Mouse (Mus musculus) gonadal fat pad, adult 2 months (tissue): ENCODE measurements around the gene Bcl2l11. TPM values are rescaled to one million over a fixed set of nuclear protein-coding genes. Genes with fewer than 3 reads are reported as not detected.

Source experiments
- DNase-seq: peaks from one replicate; pipeline ENCODE4 v3.0.0-alpha.2; 2012; ENCODE audit warnings: low read depth
- polyA plus RNA-seq: library from polyadenylated mRNA; depleted of rRNA; stranded (reverse); fragments of >200 nt; gene quantifications from 2 replicates; pipeline ENCODE4 v1.2.3, GENCODE M21; 2012

Gene Bcl2l11
- polyA plus RNA-seq, 1 experiment: 15.2 TPM

GRCm38 (mm10) chr2:128139781-128140180, 13.9 kb downstream of the Bcl2l11 start:
- no peak for DNase-seq

DNA sequence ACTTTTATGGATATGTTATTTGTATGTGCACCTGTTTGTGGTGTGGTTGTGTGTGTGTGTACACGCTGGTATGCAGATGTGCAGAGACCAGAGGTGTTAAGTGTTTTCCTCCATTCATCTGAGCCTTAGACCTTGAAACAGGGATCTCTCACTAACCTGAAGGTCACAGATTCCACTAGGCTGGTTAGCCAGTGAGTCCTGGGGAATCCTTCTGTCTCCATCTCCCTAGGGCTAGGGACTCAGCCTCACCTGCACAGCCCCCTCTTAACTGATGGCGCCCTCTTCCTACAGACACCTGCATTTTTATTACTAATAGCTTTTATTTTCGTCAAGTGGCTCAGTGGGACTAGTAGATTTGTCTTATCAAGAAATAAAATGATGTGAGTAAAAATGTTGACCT, 14.3 kb downstream of the Bcl2l11 start:
- DNase-seq: no peak

- no peak for DNase-seq
Measured at GRCm38 (mm10) chr2:128143992-128144391, 18.2 kb downstream of the Bcl2l11 start.

DNA sequence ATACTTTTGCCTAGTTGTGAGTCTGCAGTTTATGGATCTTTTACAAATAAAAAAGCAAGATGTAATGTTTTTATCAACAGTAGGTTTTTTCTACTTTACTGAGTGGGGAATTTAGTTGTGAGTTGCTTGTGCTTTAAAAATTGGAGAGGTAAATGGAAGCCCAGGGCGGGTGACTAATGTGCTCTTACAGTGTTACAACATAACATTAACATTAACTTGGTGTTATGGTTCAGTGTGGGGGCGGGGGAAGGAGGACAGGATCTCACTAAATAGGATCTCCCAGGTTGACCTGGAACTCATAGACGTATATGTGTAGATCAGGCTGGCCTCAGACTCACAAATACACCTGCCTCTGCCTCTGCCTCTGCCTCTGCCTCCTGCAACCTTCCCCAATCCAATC, 19.6 kb downstream of the Bcl2l11 start:
- no peak for DNase-seq

- no peak for DNase-seq
Measured at GRCm38 (mm10) chr2:128149596-128149995, 23.8 kb downstream of the Bcl2l11 start.

GRCm38 (mm10) chr2:128152211-128152610, 26.4 kb downstream of the Bcl2l11 start:
- DNase-seq: no peak

GRCm38 (mm10) chr2:128152845-128153550, 27.2 kb downstream of the Bcl2l11 start:
- DNase-seq: no peak

GRCm38 (mm10) chr2:128153551-128153910, 27.7 kb downstream of the Bcl2l11 start:
- DNase-seq: no peak

- no peak for DNase-seq
Measured at GRCm38 (mm10) chr2:128155412-128156066, 29.7 kb downstream of the Bcl2l11 start.

DNA sequence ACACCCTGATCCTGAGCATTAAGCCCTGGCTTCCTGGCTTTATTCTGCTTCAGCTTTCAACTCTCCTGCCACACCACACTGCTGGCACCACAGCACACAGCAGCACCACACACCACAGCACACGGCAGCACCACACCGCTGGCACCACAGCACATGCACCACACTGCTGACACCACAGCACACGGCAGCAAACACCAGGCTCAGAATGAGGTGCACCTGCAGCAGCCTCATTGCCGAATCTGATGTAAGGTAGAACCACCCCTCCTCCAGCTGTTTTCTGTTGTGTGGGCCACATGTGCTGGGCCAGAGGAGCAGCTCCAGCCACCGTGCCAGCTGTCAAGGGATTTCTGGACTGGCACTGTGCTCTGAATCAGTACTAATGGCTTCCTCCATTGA, 30.2 kb downstream of the Bcl2l11 start:
- DNase-seq: no peak

- DNase-seq: no peak
Measured at GRCm38 (mm10) chr2:128156557-128157412, 30.9 kb downstream of the Bcl2l11 start.

GRCm38 (mm10) chr2:128158734-128159410, 33.0 kb downstream of the Bcl2l11 start:
- no peak for DNase-seq

DNA sequence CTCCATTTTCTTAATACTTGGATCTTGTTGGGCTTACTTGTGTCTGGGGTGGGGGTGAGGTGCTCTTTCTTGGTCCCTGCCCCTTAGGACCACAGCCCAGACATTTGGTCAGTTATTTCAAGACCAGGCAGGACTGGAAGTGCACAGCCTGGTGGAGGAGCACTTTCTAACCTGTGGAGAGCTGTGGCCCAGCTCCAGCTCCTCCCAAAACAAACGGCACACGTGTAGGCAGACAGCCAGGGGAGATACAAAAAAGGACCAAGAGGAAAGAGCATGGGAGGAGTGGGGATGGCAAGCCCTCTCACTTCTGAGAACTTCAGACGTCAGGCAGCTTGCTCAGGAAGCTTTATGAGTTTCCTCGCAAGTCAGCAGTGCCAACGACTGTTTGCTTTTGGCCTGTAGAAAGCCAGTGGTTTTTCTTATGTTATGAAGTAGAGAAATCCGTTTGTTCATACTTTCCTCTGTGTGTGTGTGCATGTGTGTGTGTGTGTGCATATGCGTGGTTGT, 33.8 kb downstream of the Bcl2l11 start:
- no peak for DNase-seq

- DNase-seq: no peak
Measured at GRCm38 (mm10) chr2:128163177-128163576, 37.3 kb downstream of the Bcl2l11 start.

DNA sequence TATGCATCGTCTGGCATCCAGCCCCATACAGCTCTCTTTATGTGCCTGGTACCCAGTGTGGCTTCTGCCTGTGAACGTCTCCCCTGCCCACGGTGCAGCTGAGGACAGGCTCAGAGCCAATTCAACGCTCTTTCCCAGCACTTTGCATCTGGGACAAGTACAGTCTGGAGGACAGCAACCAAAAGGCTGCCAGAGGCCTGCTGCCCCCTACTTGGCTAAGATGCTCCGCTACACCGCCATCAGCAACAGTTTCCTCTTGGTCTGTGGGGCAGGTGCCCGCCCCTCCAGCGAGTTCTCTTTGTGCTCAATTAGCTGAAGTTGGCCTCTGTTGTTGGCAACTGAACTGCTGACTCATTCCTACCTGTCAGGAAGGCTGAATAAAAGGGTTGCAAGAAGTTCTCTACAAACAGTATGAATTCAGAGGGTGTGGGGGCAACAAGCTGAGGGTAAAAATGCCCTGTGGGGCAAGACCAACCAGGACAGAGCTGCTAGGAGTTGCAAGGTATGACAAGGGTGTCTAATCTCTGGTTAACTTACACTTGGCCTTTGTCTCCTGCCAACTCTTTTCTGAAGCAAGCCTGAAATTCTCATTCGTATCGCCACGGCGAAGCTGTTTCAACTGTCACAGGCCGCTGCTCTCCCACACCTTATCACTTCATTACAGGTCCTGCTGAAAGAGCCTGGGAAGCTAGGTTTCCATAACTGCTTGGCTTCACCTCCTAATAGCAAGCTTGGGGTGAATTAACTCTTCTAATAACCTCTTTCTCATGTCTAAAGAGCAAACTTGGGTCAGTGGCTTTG, 41.0 kb downstream of the Bcl2l11 start:
- no peak for DNase-seq

- no peak for DNase-seq
Measured at GRCm38 (mm10) chr2:128167930-128168329, 42.1 kb downstream of the Bcl2l11 start.

DNA sequence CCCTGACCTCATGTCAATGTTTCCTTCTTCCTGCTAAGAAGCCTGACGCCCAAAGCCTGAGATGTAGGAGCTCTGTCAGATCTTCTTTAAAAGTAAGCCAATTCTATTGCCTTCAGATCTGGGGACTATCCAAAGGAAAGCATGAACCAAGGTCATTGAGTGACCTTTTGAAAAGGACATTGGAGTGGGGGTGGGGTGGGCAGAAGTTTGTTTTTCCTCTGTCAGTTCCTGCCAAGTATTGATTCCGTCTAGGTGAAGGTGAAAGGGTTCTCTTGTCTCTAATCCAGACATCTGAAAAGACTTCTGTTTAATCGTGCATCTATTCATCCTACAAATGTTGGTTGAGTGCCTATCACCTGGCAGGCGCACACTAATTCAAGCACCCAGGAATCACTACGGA, 43.6 kb downstream of the Bcl2l11 start:
- no peak for DNase-seq

GRCm38 (mm10) chr2:128169972-128170371, 44.1 kb downstream of the Bcl2l11 start:
- DNase-seq: no peak

- DNase-seq: no peak
Measured at GRCm38 (mm10) chr2:128170614-128171013, 44.8 kb downstream of the Bcl2l11 start.

DNA sequence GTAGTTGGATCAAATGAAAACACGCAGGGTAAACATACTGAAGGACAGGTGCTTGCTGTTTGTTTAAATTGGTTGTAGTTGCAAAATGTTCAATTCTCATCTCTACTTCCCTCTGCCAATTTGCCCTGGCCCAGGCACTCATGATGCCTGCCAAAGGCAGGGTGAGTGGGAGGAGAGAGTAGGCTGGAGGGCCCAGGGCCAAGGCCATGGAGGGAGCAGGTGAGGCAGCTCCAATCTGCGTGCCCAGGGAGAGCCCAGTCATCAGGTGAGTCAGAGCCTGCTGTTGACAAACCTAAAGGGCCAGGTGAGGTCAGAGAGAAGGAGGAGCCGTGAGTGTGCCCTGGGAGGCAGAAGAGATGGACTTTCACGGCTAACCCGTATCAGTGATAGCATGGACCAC, 46.4 kb downstream of the Bcl2l11 start:
- peak; percentile 96 for DNase-seq

DNA sequence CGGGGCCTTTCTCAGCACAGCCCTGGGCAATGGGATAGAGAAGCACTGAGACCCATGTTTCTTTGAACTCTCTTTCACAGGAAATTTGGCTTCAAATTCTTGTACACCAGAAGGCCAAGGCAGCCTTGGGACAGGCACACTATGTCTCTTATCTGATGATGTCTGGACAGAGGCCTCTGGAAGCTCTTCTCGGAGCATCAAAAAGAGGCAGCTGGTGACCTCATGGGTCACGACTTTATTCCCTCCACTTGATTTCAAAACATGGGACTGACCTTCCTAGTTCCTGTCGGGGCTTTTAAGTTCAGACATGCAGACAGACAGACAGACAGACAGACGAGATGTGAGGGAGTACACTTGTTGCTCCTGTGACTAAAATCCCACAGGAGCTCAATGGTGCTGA, 48.3 kb downstream of the Bcl2l11 start:
- no peak for DNase-seq
